Mouse (Mus musculus) large intestine, adult 2 months (tissue): ENCODE measurements around the gene Wrap73. TPM values are rescaled to one million over a fixed set of nuclear protein-coding genes. Genes with fewer than 3 reads are reported as not detected.

Experiments
- DNase-seq: peaks from one replicate; pipeline ENCODE4 v3.0.0-alpha.2; 2012; ENCODE audit warnings: low read depth, low spot score
- WGBS: fragments of 180-500 bp; shearing (Covaris S2); methylation state at CpG from one replicate; pipeline ENCODE4 v1.1.7; 2018; 5-methylcytosine and 5-hydroxymethylcytosine counted together
- polyA plus RNA-seq: library from polyadenylated mRNA; depleted of rRNA; stranded (reverse); fragments of >200 nt; gene quantifications from 2 replicates; pipeline ENCODE4 v1.2.3, GENCODE M21; 2012

Wrap73 gene
- polyA plus RNA-seq, 1 experiment, result 21.7 TPM

DNA sequence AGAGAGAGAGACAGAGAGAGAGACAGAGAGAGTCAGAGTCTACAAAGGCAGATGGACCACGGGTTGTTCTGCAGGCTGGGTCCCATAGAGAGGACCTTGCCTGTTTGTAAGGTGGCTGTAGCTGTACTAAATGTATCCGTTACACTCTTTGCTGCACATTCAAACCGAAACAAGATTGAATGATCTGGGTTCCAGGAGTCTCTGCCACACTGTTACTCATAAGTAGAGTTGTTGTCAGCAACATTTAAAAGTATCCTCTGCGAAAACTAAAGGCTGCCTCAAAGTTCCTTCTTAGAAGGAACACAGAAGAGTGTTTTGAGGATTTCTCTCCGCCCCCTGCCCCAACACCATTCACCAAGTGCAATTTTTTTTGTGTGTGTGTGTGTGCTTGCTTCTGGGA, 5.0 kb upstream of the Wrap73 start:
- WGBS, result 56% methylated on average over 5 of the region's 5 CpGs
- DNase-seq, result no peak

DNA sequence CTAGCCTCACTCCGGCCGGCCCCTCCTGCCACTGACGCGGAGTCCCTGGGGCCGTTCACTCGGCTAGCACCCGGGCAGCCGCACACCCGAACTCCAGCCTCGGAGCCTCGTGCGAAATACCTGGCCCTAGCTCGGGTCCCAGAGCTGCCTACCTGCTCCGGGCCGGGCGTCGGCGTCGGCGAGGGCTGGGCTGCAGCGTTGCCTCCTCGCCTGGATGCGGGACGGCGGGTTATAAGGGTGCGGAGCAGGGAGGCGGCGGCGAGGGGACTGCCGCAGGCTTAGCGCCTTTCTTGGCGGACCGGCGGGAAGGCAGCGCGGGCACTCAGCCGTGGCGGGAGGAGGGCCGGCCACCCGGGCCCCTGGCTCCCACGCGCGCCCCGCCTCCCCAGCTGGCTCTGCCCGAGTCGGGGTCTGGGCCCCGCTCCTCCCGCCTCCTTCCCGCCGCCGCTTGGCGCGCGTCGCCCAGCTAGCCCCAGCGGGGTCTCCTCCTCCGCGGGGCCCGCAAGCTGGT, 2.4 kb upstream of the Wrap73 start:
- no peak for DNase-seq
- WGBS, result 2% methylated on average over 44 of the region's 59 CpGs

DNA sequence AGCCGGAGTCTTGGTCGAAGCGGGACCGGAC, 2.2 kb upstream of the Wrap73 start, which contains the start of gene Trp73:
Gene Trp73, minus strand, starts transcription at position 27 of the 31 bp plus-strand sequence.
- 0% methylated on average over 4 of the region's 4 CpGs for WGBS

DNA sequence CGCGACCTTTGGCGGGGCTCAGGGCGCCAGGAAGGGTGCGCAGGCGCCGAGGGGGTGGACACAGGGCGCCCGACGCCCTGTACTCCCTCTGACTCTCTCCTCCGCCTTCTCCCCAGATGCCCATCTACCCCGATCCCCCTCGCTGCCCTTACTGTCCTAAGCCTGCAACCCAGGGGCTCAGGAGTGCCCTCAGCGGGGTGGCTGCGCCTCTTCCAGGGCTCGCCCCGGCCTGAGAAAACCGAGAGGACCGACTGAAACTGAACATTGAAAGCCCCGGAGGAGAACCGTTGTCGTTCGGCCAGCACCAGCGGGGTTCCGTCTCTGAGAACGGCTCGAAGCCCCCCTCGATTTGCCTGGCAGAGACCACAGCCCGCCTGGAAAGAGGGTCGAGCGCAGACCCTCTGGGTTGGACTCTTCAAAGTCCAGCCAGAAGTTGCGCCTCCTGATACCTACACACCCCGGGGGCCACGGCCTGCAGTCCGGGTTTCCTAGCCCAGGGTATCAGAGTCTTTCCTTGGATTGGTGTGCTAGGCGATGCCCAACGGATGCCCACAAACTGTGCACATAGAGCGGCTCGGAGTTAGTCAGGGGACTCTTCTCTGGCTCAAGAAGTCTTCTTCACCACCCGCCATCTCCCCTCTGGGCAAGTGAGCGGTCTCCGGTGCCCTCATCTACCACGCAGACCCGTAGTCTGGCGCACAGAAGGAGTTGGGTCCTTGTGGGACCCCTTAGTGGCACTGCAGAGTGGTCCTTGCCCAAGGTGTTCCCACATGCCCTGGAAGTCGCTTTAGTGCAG, 1.8 kb upstream of the Wrap73 start:
- no peak for DNase-seq
- WGBS, result 4% methylated on average over 46 of the region's 46 CpGs

More for the DNA sequence above, 2.2 kb upstream of the Wrap73 start, which contains the start of gene Trp73:
- no peak for DNase-seq

DNA sequence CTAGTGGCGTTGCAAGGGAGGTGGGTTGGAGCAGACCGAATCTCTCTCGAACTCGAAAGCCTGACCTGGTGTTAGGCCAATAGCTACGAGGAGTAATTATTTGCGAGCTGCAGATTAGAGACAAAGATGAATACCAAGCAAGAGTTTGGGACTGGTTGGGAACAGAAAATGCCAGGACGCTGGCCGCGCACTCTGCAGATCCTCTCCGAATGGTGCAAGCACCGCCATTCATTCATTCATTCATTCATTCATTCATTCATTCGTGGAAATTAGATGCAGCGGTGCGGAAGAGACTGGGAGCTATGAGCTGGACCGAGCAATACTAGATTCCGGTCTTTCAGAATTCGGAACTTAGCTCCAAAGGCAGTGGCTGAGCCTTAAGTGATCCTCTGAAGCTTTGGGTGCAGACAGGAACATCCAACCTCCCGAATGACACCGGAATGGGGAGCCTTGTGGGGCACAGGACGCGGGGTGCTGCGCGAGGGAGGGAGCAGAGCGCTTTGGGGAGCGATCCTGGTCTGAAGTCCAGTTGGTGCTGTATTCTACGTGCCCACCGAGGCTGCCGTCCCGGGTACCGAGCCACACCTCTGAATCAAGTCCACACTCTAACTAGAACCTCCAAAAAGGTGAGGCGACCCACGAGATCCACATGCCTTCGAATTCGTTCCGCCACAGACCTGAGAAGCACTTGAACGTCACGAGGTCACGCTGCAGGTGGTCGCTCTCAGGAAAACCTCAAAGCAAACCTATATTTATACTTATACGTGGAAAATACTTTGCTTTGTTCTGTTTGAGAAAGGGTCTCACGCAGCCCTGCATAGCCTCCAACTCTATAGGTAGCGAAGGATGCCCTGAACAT, 934 bp upstream of the Wrap73 start:
- WGBS, result 2% methylated on average over 42 of the region's 42 CpGs
- DNase-seq, result no peak

DNA sequence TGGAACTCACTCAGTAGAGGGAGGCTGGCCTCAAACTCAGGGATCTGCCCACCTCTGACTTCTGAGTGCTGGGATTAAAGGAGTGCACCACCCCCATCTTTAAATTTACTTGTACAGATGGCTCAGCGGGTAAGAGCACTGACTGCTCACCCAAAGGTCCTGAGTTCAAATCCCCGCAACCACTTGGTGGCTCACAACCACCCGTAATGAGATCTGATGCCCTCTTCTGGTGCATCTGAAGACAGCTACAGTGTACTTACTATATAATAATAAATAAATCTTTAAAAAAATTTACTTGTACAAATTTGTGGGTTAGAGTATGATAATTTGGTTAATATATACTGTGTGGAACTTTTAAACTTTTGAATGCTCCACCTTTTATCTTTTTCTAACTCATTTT, 2.5 kb downstream of the Wrap73 start:
- 89% methylated on average over 3 of the region's 3 CpGs for WGBS
- no peak for DNase-seq

DNA sequence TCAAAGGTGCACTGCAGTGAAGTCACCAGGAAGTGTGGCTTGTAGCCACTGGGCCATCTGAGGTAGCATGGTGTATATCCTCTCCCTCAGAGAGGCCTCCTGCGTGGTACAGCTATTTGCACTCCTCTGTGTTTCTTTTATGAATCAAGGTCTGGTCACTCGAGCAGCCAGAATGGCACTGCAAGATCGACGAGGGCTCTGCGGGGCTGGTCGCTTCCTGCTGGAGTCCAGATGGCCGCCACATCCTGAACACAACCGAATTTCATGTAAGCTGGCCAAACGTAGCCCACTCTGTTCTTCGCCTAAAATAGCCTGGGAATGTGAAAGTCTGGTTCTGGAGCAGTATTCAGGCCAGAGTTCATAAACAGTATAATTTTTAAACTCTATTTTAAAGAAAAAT, 4.2 kb downstream of the Wrap73 start:
- WGBS, result 76% methylated on average over 10 of the region's 10 CpGs

DNA sequence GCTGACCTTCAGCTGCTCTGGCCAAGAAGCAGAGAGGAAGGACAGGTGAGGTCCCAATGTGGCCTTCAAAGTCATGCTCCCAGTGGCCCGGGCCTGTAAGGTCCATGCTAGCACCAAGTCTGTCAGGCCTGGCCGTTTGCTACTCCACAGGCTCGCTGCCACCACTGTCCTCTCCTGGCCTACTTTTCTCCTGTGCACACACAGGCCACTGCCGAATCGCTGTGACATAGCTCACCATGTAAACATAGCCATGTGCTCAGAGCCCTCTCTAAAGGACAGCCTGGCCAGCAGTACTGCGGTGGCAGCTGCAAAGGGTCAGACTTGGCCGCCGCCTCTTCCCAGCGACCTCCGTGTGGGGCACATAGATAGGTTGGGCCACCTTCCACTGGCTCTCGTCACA, 11.9 kb downstream of the Wrap73 start:
- DNase-seq, result no peak
- WGBS, result 76% methylated on average over 11 of the region's 11 CpGs

More for the DNA sequence above, 4.2 kb downstream of the Wrap73 start:
- no peak for DNase-seq

DNA sequence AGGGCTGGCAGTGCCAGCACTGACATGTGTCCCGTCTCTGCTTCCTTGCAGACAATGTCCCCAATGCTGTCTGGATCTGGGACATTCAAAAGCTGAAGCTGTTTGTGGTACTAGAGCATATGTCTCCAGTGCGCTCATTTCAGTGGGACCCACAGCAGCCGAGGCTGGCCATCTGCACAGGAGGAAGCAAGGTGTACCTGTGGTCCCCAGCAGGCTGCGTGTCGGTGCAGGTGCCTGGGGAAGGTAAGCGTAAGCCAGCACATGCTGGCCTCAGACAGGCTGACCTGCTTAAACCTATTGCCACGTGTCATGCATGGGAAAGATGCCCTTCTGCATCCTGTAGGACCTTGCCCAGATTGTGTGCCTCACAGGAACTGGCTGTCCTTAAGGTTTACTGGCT, 13.9 kb downstream of the Wrap73 start:
- 80% methylated on average over 7 of the region's 7 CpGs for WGBS
- DNase-seq, result no peak

DNA sequence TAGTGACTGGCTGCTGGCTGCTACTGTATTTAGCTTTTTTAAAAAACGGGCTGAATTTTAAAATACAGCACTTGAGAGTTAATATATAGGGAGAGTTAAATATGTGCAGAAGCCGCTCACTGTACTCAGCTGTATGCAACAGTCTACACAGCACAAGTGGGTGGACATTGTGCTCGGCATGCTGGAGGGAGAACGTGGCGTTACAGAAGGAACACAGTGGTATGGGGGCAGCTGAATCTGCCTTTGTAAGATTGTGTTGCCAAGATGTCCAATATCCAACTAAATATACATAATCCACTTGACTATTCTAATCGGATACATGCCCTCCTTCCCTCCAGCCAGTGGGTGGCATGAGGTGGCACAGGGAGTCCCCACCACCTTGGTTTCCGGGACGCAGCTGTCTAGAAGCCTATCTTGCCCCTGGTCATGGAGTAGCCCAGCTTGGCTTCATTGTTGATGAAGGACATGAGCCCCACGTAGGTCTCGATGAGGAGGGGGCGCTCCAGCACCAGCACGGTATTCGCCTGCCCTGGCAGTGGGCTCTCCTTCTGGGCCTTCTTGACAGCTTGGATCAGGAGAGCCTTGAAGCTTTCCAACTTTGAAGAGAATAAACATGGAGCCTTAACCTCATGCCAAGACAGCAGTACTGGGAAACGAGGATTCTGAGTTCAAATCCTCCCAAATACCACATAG, 15.9 kb downstream of the Wrap73 start:
- WGBS, result 92% methylated on average over 14 of the region's 14 CpGs
- no peak for DNase-seq

DNA sequence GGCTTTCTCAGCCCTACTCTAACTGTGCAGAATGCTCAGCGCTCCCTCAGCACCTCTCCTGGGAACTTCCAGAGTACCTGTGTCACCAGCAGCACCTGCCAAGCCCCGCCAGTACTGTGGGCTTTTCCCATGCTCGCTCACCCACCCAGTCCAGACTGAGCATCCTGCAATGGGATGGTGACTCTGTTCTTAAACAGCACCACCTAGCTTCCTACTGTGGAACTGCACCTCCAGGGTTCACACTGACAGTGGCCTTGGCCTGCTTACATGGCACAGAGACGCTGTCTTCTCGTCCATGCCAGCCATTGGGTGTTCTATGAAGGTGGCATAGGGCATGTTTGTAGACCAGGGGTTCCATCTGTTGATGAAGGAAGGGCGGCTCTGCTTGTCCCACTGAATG, 16.8 kb downstream of the Wrap73 start:
- DNase-seq, result peak; percentile 57
- 19% methylated on average over 6 of the region's 6 CpGs for WGBS

DNA sequence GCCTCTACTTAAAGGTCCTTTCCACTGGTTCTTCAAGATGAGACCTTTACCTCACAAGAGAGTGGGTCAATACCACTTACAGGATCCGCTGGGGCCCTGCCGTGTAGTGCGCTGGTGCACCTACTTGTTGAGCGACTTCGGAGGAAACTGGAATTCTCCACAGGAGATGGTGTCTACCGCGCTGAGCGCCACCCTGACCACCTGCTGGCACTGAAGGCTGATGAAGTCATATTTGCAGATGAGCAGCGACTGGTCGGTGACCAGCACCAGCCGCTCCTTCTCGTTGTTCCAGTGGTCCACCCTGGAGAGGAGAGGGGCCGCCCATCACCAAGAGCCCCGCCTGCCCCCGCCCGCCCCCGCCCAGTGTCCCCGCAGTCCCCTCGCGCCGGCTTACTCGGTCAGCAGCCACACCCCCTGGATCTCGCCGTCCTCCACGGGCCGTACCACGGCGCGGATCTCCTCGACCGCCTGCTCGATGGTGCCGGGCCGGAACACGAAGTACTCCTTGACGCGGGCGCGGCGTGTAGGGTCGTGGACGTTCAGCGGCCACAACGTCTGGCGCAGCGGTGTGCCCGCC, 17.9 kb downstream of the Wrap73 start:
- under 1% methylated on average over 46 of the region's 47 CpGs for WGBS
- DNase-seq, result no peak

DNA sequence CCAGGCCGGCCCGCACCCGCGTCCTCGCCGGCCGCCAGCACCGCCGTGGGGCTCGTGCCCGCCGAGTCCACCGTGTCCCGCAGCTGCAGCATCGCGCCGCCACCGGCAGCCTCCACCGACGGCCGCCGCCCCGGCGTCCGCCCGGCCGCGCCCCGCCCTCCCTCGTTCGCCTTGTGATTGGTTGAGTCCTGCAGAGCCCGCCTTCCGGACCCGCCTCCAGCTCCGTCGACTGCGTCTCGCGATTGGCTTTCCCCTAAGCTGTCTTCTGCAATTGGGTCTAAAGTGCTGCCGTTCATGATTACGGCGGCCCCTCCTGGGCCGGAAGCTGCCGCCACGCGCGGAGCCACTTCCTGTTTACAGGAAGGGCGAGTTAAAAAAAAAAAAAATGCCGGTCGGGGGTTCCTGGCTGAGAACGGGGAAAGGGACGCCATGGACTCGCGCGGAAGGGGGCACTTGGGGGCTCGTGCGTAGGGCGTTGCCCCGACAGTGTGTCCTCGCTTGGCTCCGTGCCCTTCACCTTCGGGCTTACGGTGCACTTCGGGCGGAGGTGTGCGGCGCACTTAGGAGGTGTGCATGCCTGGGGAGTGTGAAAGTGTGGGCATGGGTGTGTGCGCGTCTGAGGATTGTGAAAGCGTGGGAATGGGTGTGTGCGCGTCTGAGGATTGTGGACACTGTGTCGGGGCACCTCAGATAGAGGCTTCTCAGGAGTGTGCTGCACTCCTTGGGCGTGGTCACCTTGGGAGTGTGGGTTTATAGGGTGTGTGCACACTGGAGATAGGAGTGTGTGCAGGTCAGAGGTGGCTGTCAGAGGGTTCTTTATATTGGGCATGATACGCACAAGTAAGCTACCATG, 18.6 kb downstream of the Wrap73 start, which contains the start of gene Tprgl:
Gene Tprgl, minus strand, starts transcription at position 129 of the 853 bp plus-strand sequence.
- under 1% methylated on average over 75 of the region's 75 CpGs for WGBS
- peak; percentile 72 for DNase-seq

DNA sequence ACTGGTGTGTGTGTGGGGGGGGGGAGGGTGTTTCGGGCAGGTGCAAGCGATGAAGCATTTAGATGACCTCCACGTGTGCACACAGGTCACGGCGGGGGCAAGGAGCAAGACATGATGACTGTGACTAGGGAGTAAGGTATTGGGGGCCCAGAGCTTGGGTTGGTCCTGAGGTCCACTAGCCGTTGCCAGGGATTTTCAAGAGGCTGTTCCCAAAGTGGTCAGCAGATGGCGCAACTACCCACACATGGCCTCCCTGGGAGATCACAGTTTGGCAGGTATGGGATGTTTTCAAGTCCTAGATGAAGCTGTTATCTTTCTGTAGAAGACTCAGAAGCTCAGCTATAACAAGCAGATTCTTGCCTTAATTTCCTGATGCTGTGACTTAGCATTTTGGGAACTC, 21.1 kb downstream of the Wrap73 start:
- DNase-seq, result peak; percentile 55
- 14% methylated on average over 7 of the region's 7 CpGs for WGBS

DNA sequence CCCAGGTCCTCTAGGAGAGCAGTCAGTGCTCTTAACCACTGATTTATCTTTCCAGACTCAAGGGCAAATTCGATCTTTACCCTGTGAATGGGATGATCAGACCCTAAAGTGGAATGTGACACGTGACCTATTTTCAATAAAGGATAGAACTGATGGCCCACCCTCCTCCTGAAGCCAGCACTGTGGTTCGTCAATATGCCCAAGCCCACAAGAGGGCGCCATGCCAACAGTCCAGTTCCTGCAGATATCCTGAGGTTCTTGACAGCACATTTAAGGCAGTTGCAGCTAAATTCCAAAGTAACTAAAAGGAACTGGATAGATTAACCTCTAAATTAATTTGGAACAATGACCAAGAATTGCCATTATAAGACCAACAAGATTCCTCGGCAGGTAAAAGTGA, 24.9 kb downstream of the Wrap73 start:
- 19% methylated on average over 5 of the region's 5 CpGs for WGBS
- DNase-seq, result no peak

DNA sequence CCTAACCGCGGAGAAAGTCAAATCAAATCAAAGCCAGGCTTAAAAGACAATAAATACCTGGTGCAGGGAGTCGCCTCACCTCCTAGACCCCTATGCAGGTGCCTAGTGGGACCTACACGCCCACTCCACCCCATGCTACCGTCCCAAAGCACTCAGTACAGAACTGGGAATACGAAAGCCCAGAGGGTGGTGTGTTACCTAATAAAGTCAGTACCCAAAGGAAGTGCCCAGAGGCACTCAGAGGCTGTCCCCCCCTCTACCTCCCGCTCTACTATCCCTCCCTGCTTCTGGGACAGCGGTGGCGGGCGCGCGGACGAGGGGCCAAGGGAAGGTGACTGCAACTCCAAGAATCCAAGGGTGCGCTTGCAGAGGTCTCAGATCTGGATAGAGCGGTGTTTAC, 27.8 kb downstream of the Wrap73 start:
- DNase-seq, result no peak
- WGBS, result 2% methylated on average over 15 of the region's 15 CpGs

DNA sequence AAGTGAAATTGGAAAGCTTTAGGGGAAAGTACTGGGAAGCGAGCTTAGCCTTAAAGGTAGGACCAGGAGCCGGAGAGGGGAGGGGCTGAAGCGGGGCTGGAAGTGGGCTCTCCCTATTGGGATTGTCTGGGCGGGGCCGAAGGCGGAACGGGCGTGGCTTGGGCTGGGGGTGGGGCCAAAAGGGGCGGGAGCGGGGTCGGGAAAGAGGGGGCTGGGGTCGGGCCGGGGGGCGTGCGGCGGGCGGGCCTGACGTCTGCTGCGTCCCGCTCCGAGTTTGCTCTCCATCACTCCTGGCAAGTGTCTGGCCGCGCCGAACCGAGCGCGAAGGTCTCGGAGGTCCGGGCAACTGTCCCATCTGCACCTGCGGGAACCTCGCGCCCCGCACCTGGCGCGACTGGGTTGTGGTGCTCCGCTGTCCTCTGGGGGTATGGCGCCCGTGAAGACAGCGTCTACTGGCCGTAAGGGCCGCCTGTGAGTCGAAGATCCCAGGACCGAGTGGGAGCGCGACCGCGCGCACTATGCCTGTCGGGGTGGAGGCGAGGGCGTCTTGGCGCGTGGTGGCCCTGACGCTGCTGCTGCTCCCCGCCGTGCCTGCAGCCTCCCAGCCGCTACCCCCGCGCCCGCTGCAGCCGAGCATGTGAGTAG, 28.5 kb downstream of the Wrap73 start, which contains the start of gene Megf6:
Gene Megf6, plus strand, starts transcription at position 225 of the 645 bp plus-strand sequence.
- no peak for DNase-seq
- under 1% methylated on average over 58 of the region's 61 CpGs for WGBS

DNA sequence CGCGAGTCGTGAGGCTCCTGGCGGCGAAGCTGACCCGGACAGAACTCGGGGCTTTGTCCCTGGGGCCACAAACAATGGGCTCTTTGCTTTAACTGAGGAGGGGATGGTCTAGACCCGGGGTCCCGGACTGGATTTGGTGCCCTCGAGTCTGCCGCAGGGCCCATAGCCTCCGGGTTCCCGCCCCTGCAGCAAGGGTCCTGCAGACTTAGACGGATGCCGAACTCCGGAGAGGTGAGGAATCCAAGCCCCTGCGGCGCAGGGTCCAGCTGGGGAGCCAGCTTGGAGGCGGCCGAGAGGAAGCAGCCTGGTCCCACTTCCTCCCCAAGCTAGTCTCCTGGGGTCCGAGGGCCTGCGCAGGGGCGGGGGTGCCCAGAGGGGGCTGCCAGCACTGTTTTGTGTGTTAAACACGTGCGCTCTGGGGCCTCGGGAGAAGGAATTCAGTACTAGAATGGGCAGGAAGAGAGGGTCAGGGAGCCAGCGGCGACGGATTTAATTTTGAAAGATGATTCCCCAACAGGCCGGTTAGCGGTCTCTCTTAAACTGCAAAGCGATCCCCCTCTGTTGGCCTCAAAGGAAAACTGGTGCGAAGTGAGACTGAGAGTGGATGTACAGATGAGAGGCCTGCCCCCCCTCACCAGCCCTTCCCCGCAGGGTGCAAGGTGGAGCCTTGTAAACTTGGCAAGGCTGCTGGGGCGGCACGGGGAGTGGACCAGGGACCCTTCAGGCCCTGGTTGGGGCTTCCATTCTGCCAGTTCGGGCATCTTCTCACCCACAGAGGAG, 29.2 kb downstream of the Wrap73 start:
- WGBS, result 3% methylated on average over 37 of the region's 37 CpGs
- DNase-seq, result no peak
